Mouse (Mus musculus): Measurements from ENCODE around the gene Zfp68.
"Not testable (repeated sequence)": the region's sequence is repeated elsewhere in the genome, so short reads cannot be mapped to it uniquely, and the experiment has no call there.

Gene Zfp68

GRCm38 (mm10) chr5:138619211-138620128 is at the start of gene Zfp68:
Zfp68 (minus strand) TSS chr5:138619761.
- in situ Hi-C loops (cut with MboI; ENCODE audit: low sequenced_read_pairs) = no loop called here

GRCm38 (mm10) chr5:138658922-138659321 is 39.4 kb upstream of the Zfp68 start:
- in situ Hi-C loops (cut with MboI; ENCODE audit: low sequenced_read_pairs) = no loop called here

- in situ Hi-C loops (cut with MboI; ENCODE audit: low sequenced_read_pairs) = no loop called here
Measured at GRCm38 (mm10) chr5:138657854-138658253, 38.3 kb upstream of the Zfp68 start.

GRCm38 (mm10) chr5:138657407-138657806 is 37.8 kb upstream of the Zfp68 start:
- in situ Hi-C loops (cut with MboI; ENCODE audit: low sequenced_read_pairs) = no loop called here

- in situ Hi-C loops (cut with MboI; ENCODE audit: low sequenced_read_pairs) = no loop called here
Measured at GRCm38 (mm10) chr5:138656477-138657156, 37.1 kb upstream of the Zfp68 start.

GRCm38 (mm10) chr5:138652911-138653310 is 33.4 kb upstream of the Zfp68 start:
- in situ Hi-C loops (cut with MboI; ENCODE audit: low sequenced_read_pairs) = no loop called here

- in situ Hi-C loops (cut with MboI; ENCODE audit: low sequenced_read_pairs) = no loop called here
Measured at GRCm38 (mm10) chr5:138641761-138642160, 22.2 kb upstream of the Zfp68 start.

GRCm38 (mm10) chr5:138641081-138641480 is 21.5 kb upstream of the Zfp68 start:
- in situ Hi-C loops (cut with MboI; ENCODE audit: low sequenced_read_pairs) = no loop called here

GRCm38 (mm10) chr5:138636486-138636885 is 16.9 kb upstream of the Zfp68 start:
- in situ Hi-C loops (cut with MboI; ENCODE audit: low sequenced_read_pairs) = no loop called here

GRCm38 (mm10) chr5:138623478-138623875 is 3.9 kb upstream of the Zfp68 start:
- in situ Hi-C loops (cut with MboI; ENCODE audit: low sequenced_read_pairs) = no loop called here

GRCm38 (mm10) chr5:138622645-138623477 is 3.3 kb upstream of the Zfp68 start, which contains the start of gene A430033K04Rik:
A430033K04Rik (plus strand) TSS chr5:138622859.
- in situ Hi-C loops (cut with MboI; ENCODE audit: low sequenced_read_pairs) = no loop called here

GRCm38 (mm10) chr5:138620836-138621235 is 1.3 kb upstream of the Zfp68 start:
- in situ Hi-C loops (cut with MboI; ENCODE audit: low sequenced_read_pairs) = no loop called here

- in situ Hi-C loops (cut with MboI; ENCODE audit: low sequenced_read_pairs) = no loop called here
Measured at GRCm38 (mm10) chr5:138618353-138618752, 1.2 kb downstream of the Zfp68 start.

GRCm38 (mm10) chr5:138587396-138587795 is 32.2 kb downstream of the Zfp68 start:
- in situ Hi-C loops (cut with MboI; ENCODE audit: low sequenced_read_pairs) = no loop called here

- in situ Hi-C loops (cut with MboI; ENCODE audit: low sequenced_read_pairs) = no loop called here
Measured at GRCm38 (mm10) chr5:138571623-138572022, 47.9 kb downstream of the Zfp68 start.

GRCm38 (mm10) chr5:138564612-138565011 is 54.9 kb downstream of the Zfp68 start, which contains the start of gene 1700123K08Rik:
1700123K08Rik (minus strand) TSS chr5:138564712.
- in situ Hi-C loops (cut with MboI; ENCODE audit: low sequenced_read_pairs) = not testable (repeated sequence)

Measured in CH12F3 (cell line).